Mouse (Mus musculus) forebrain, embryonic 11.5 days (tissue): Measurements from ENCODE around the gene Rin1. TPM values are rescaled to one million over a fixed set of nuclear protein-coding genes. Genes with fewer than 3 reads are reported as not detected.
"Not testable (repeated sequence)": the region's sequence is repeated elsewhere in the genome, so short reads cannot be mapped to it uniquely, and the experiment has no call there.

Experiments
- ATAC-seq: fragments of 200-750 bp; cut with Nextera tagmentation; replicated peaks from 2 replicates; pipeline ENCODE4 v1.8.0; 2017; ENCODE audit warnings: moderate TSS enrichment; ENCODE audit not compliant: low FRiP score
- DNase-seq: peaks from one replicate; pipeline ENCODE4 v3.0.0-alpha.2; 2017; ENCODE audit warnings: low spot score
- H3K27ac ChIP-seq: fragments of 300-500 bp; sonication (generic); 2 replicates; pipeline ENCODE4 v1.5.1; 2014; ENCODE audit warnings: low read depth, low read length
- H3K27me3 ChIP-seq: fragments of 300-500 bp; sonication (generic); 2 replicates; pipeline ENCODE4 v1.6.1; 2014; ENCODE audit warnings: mild to moderate bottlenecking, low read length, mixed read lengths; ENCODE audit not compliant: control insufficient read depth, insufficient read depth
- H3K36me3 ChIP-seq: fragments of 300-500 bp; sonication (generic); 2 replicates; pipeline ENCODE4 v1.6.1; 2014; ENCODE audit warnings: mild to moderate bottlenecking, low read length, moderate library complexity, mixed read lengths; ENCODE audit not compliant: control insufficient read depth, insufficient read depth
- H3K4me1 ChIP-seq: fragments of 300-500 bp; sonication (generic); replicated peaks from 2 replicates; pipeline ENCODE4 v1.6.1; 2014; ENCODE audit warnings: low read length, mixed read lengths; ENCODE audit not compliant: control insufficient read depth, insufficient read depth
- H3K4me2 ChIP-seq: fragments of 300-500 bp; sonication (generic); 2 replicates; pipeline ENCODE4 v1.6.1; 2014; ENCODE audit warnings: low read depth, mild to moderate bottlenecking, low read length, moderate library complexity, mixed read lengths; ENCODE audit not compliant: severe bottlenecking
- H3K4me3 ChIP-seq: fragments of 300-500 bp; sonication (generic); 2 replicates; pipeline ENCODE4 v1.5.1; 2014; ENCODE audit warnings: low read depth, low read length
- H3K9ac ChIP-seq: fragments of 300-500 bp; sonication (generic); 2 replicates; pipeline ENCODE4 v1.6.1; 2014; ENCODE audit warnings: low read length
- H3K9me3 ChIP-seq: fragments of 300-500 bp; sonication (generic); 2 replicates; pipeline ENCODE4 v1.6.1; 2016; ENCODE audit warnings: low read length, mixed read lengths; ENCODE audit not compliant: control insufficient read depth
- WGBS: fragments of 180-500 bp; shearing (Covaris S2); extraction: QIAGEN DNeasy Blood & Tissue Kit; methylation state at CpG from one replicate; pipeline ENCODE4 v1.1.7; 2014; 5-methylcytosine and 5-hydroxymethylcytosine counted together
- polyA plus RNA-seq: library from polyadenylated mRNA; unstranded; fragments of >200 nt; fragmentation: Nextera tagmentation; extraction: Ambion mirVana; gene quantifications from 2 replicates; pipeline ENCODE4 v1.2.1, GENCODE M21; 2014

The Rin1 gene
- polyA plus RNA-seq, 1 experiment from 2014 or later: 2.0 TPM

- H3K4me3 ChIP-seq: no peak overlapping the region
- DNase-seq: no peak
- no peaks in the 10 kb centered on the region for H3K4me1 ChIP-seq
- ATAC-seq: no peak
- no peaks in the 10 kb centered on the region for H3K36me3 ChIP-seq
- H3K9ac ChIP-seq: no peak overlapping the region
- peaks cover 28% of the 10 kb centered on the region for H3K27me3 ChIP-seq
- no peaks in the 10 kb centered on the region for H3K9me3 ChIP-seq
- 95% methylated on average over 1 of the region's 1 CpGs for WGBS
- no peak overlapping the region for H3K4me2 ChIP-seq
- H3K27ac ChIP-seq: no peak overlapping the region
These were observed 29.0 kb downstream of the Rin1 start for GRCm38 (mm10) chr19:5079279-5079678.

- WGBS: 71% methylated on average over 18 of the region's 18 CpGs
- Histone ChIP-seq H3K9ac (no peak overlapping the region), H3K27me3 (peaks cover 49% of the 10 kb centered on the region), H3K4me2 (no peak overlapping the region), H3K27ac (no peak overlapping the region), H3K9me3 (no peaks in the 10 kb centered on the region), H3K4me1 (peaks cover 7% of the 10 kb centered on the region; the same call in 1 of the 2 replicates), H3K36me3 (no peaks in the 10 kb centered on the region), H3K4me3 (no peak overlapping the region)
- ATAC-seq (no peak), DNase-seq (no peak)
These were observed 31.7 kb downstream of the Rin1 start for GRCm38 (mm10) chr19:5082005-5082404.

GRCm38 (mm10) chr19:5082596-5082995, 32.3 kb downstream of the Rin1 start:
- DNase-seq: no peak
- WGBS: 72% methylated on average over 24 of the region's 24 CpGs
- Histone ChIP-seq H3K27me3 (peaks cover 49% of the 10 kb centered on the region), H3K4me2 (no peak overlapping the region), H3K9me3 (no peaks in the 10 kb centered on the region), H3K36me3 (no peaks in the 10 kb centered on the region), H3K9ac (no peak overlapping the region), H3K4me1 (peaks cover 11% of the 10 kb centered on the region), H3K4me3 (no peak overlapping the region), H3K27ac (no peak overlapping the region)
- no peak for ATAC-seq

GRCm38 (mm10) chr19:5083961-5084833, 33.9 kb downstream of the Rin1 start:
- Histone ChIP-seq H3K4me1 (peaks cover 16% of the 10 kb centered on the region), H3K4me2 (no peak overlapping the region), H3K36me3 (no peaks in the 10 kb centered on the region), H3K9ac (no peak overlapping the region), H3K9me3 (no peaks in the 10 kb centered on the region), H3K4me3 (no peak overlapping the region), H3K27me3 (peaks cover 49% of the 10 kb centered on the region), H3K27ac (no peak overlapping the region)
- no peak for ATAC-seq
- DNase-seq: no peak
- 73% methylated on average over 3 of the region's 3 CpGs for WGBS

- H3K27me3 ChIP-seq: peaks cover 49% of the 10 kb centered on the region
- no peak for ATAC-seq
- peak overlapping the region; percentile 86 for H3K4me2 ChIP-seq
- peaks cover 18% of the 10 kb centered on the region for H3K4me1 ChIP-seq
- H3K4me3 ChIP-seq: peak overlapping the region; percentile 38
- 4% methylated on average over 15 of the region's 15 CpGs for WGBS
- H3K36me3 ChIP-seq: no peaks in the 10 kb centered on the region
- no peak overlapping the region for H3K27ac ChIP-seq
- H3K9ac ChIP-seq: no peak overlapping the region
- no peaks in the 10 kb centered on the region for H3K9me3 ChIP-seq
- DNase-seq: no peak
These were observed 34.5 kb downstream of the Rin1 start for GRCm38 (mm10) chr19:5084834-5085144.

- H3K9ac ChIP-seq: peak within 1 kb of the TSS; percentile 29
These were observed 35.0 kb downstream of the Rin1 start, which contains the start of gene Tmem151a for GRCm38 (mm10) chr19:5085145-5085863. Gene Tmem151a, minus strand, starts transcription at chr19:5085531.

GRCm38 (mm10) chr19:5086533-5086932, 36.3 kb downstream of the Rin1 start:
- Histone ChIP-seq H3K4me1 (peaks cover 18% of the 10 kb centered on the region), H3K27me3 (peaks cover 47% of the 10 kb centered on the region)
- H3K4me3 ChIP-seq, ATAC-seq, H3K9ac ChIP-seq, H3K4me2 ChIP-seq, DNase-seq, H3K27ac ChIP-seq, H3K9me3 ChIP-seq, H3K36me3 ChIP-seq: not testable (repeated sequence)
- WGBS: 54% methylated on average over 4 of the region's 4 CpGs

More at GRCm38 (mm10) chr19:5085145-5085863, 35.0 kb downstream of the Rin1 start, which contains the start of gene Tmem151a:
- DNase-seq (no peak), ATAC-seq (no peak)
- H3K4me1 ChIP-seq: peaks cover 18% of the 10 kb centered on the region
- H3K4me2 ChIP-seq: peak within 1 kb of the TSS; percentile 86
- no peaks in the 10 kb centered on the region for H3K9me3 ChIP-seq
- under 1% methylated on average over 69 of the region's 69 CpGs for WGBS
- H3K27me3 ChIP-seq: peaks cover 49% of the 10 kb centered on the region
- no peak within 1 kb of the TSS for H3K27ac ChIP-seq
- H3K36me3 ChIP-seq: no peaks in the 10 kb centered on the region
- H3K4me3 ChIP-seq: peak within 1 kb of the TSS; percentile 38

- under 1% methylated on average over 58 of the region's 58 CpGs for WGBS
- no peaks in the 10 kb centered on the region for H3K36me3 ChIP-seq
- H3K27ac ChIP-seq: peak within 1 kb of the TSS; percentile 58; the same call in 1 of the 2 replicates
- H3K4me1 ChIP-seq: peaks cover 20% of the 10 kb centered on the region
- DNase-seq (peak; percentile 95), ATAC-seq (peak; percentile 90)
- H3K4me2 ChIP-seq: peak within 1 kb of the TSS; percentile 84
- peak within 1 kb of the TSS; percentile 69 for H3K9ac ChIP-seq
- no peaks in the 10 kb centered on the region for H3K9me3 ChIP-seq
- peak within 1 kb of the TSS; percentile 82 for H3K4me3 ChIP-seq
- peaks cover 33% of the 10 kb centered on the region for H3K27me3 ChIP-seq
These were observed 37.8 kb downstream of the Rin1 start, which contains the start of gene Yif1a for GRCm38 (mm10) chr19:5087884-5088728. Gene Yif1a, plus strand, starts transcription at chr19:5088538.
